Mouse (Mus musculus) naive thymus-derived CD4-positive, alpha-beta T cell, adult 5 months (primary cell): ENCODE data around the gene Zmat3. TPM values are rescaled to one million over a fixed set of nuclear protein-coding genes. Genes with fewer than 3 reads are reported as not detected.

Source experiments
- polyA plus RNA-seq: library from polyadenylated mRNA; unstranded; fragments of 100-300 nt; shearing (Covaris generic); gene quantifications from one replicate; pipeline ENCODE4 v1.2.1, GENCODE M21; 2017

The Zmat3 gene
- 1.9 TPM for polyA plus RNA-seq

GRCm38 (mm10) chr3:32365546-32366245 is at the start of gene Zmat3:
Zmat3 (minus strand) TSS chr3:32366014.

GRCm38 (mm10) chr3:32397461-32398174 is 31.8 kb upstream of the Zmat3 start, which contains the start of gene Pik3ca:
Pik3ca (plus strand) TSS chr3:32397671.

Other genes with a start within 250 kb of the Zmat3 start
- gene Pik3ca, start 31.7 kb upstream of the Zmat3 start, polyA plus RNA-seq = 30.3 TPM
- gene Kcnmb3, start 126.2 kb upstream of the Zmat3 start, polyA plus RNA-seq = 0.34 TPM
- 80.8 TPM for gene Zfp639, start 144.2 kb upstream of the Zmat3 start, polyA plus RNA-seq
- gene Mfn1, start 163.5 kb upstream of the Zmat3 start, polyA plus RNA-seq = 18.8 TPM